Comparison of ENCODE assay signal across 15 mouse cellular contexts in the genomic region with DNA sequence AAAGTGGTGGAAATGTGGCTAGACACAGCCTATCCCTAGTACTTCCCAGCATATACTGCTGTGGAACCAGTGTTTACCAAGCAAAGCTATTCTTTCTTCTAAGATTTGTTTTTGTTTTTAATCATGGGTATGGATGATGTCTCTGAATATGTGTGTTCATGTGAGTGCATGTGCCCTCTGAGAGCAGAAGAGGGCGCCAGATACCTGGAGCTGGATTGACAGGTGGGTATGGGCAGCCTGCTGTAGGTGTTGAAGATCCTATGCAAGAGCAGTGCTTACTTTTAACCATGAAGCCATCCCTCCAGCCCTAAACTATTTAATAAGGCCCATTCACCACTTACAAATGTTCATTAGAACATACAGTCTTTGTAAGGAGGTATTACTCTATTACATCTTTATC.
DNase-seq lines count a peak whose midpoint lies in the region; ATAC-seq and TF ChIP-seq lines count a peak whose summit lies in the region.
"Had no signal": no experiment of that assay in that cellular context is flagged by ENCODE, and none has a peak within 500 bp of the region (broad histone marks: within the 10 kb centered on the region; RNA-seq: fewer than 3 reads in every experiment).

No protein-coding gene starts in this region.

- H3K9ac ChIP-seq in liver, postnatal 0 days (replicated peaks), result no peak overlapping the region

- TF ChIP-seq POLR2A in embryonic fibroblast, embryonic 13.5 days (IDR thresholded peaks at IDR 0.05; ENCODE audit: low read depth, low read length), result no peak

- H3K9me3 ChIP-seq in liver, postnatal 0 days (ENCODE audit: low read length), result no peaks in the 10 kb centered on the region

- no peak for DNase-seq in gastrocnemius, adult 2 months
- no peak for DNase-seq in gastrocnemius, adult 8-10 months (ENCODE audit: low spot score in 2 of 2)
- DNase-seq in liver, postnatal 0 days, result no peak
- DNase-seq in liver (no peak), ES-CJ7 (ENCODE audit: low read depth, low spot score) (peak; percentile 57)
- DNase-seq in left cerebral cortex, adult 2 months (ENCODE audit: extremely low spot score in 1 of 2, low spot score in 2 of 2), result no peak
- DNase-seq in right cerebral cortex, postnatal 10 days (ENCODE audit: low spot score in 2 of 2), result no peak
- DNase-seq: cerebellum, postnatal 25 days; heart, adult 11 months; heart, postnatal 14 days; kidney, postnatal 4 days; right cerebral cortex, adult 18-20 months; thymus, adult 18-20 months had no signal

- no peaks in the 10 kb centered on the region for H3K27me3 ChIP-seq in liver, postnatal 0 days (ENCODE audit: insufficient read depth, low read length)

- 64% methylated on average over 1 of the region's 1 CpGs for WGBS in liver, postnatal 0 days (ENCODE audit: insufficient replicate concordance)

- no peaks in the 10 kb centered on the region for H3K4me1 ChIP-seq in liver, postnatal 0 days (ENCODE audit: insufficient read depth)
- peaks cover 4% of the 10 kb centered on the region for H3K4me1 ChIP-seq in embryonic fibroblast, embryonic 13.5 days (ENCODE audit: control insufficient read depth, insufficient read depth, low read length)

- no peaks in the 10 kb centered on the region for H3K36me3 ChIP-seq in liver, postnatal 0 days (replicated peaks; ENCODE audit: insufficient read depth, low read length)

- intact Hi-C loops in gastrocnemius, adult 2 months (cut with DNase I), result no loop called here
- intact Hi-C loops in left cerebral cortex, adult 2 months (cut with DNase I), result no loop called here

- no peak overlapping the region for H3K4me2 ChIP-seq in liver, postnatal 0 days (ENCODE audit: low read depth, low read length)

- H3K4me3 ChIP-seq in gastrocnemius, adult 2 months, result no peak overlapping the region
- no peak overlapping the region for H3K4me3 ChIP-seq in liver, postnatal 0 days (ENCODE audit: low read depth, low read length)
- no peak overlapping the region for H3K4me3 ChIP-seq in embryonic fibroblast, embryonic 13.5 days (ENCODE audit: insufficient read depth, low read length)
- no peak overlapping the region for H3K4me3 ChIP-seq in left cerebral cortex, adult 2 months

- TF ChIP-seq CTCF in gastrocnemius, adult 2 months (IDR thresholded peaks at IDR 0.05), result peak; percentile 25; the same call in 1 of the 2 replicates
- TF ChIP-seq CTCF in liver, postnatal 0 days (IDR thresholded peaks at IDR 0.05; ENCODE audit: low read depth), result peak; percentile 48
- peak; percentile 23; the same call in 1 of the 2 replicates for TF ChIP-seq CTCF in embryonic fibroblast, embryonic 13.5 days (IDR thresholded peaks at IDR 0.05; ENCODE audit: borderline replicate concordance, insufficient read depth, low read length)
- no peak; the same call in none of the 2 replicates for TF ChIP-seq CTCF in left cerebral cortex, adult 2 months (IDR thresholded peaks at IDR 0.05)

- ATAC-seq in liver, postnatal 0 days, result no peak

- no peak for TF ChIP-seq EP300 in liver, postnatal 0 days (IDR thresholded peaks at IDR 0.05; ENCODE audit: low read depth)

- H3K27ac ChIP-seq in gastrocnemius, adult 2 months, result no peak overlapping the region
- H3K27ac ChIP-seq in liver, postnatal 0 days (ENCODE audit: low read depth), result no peak overlapping the region
- no peak overlapping the region for H3K27ac ChIP-seq in embryonic fibroblast, embryonic 13.5 days (ENCODE audit: insufficient read depth, low read length)
- H3K27ac ChIP-seq in left cerebral cortex, adult 2 months, result no peak overlapping the region
- H3K27ac ChIP-seq: macrophage had no signal
